Mouse (Mus musculus) E14TG2a.4 (cell line): Measurements from ENCODE around the gene Prdm15.

Experiments
- CTCF ChIP-seq: conservative IDR thresholded peaks from 2 replicates; pipeline ENCODE4 v1.5.1; 2014; ENCODE audit warnings: low read length
- NANOG ChIP-seq: IDR thresholded peaks from 2 replicates; pipeline ENCODE4 v1.6.1; 2014; ENCODE audit warnings: borderline replicate concordance, low read length, mixed read lengths
- POU5F1 ChIP-seq: IDR thresholded peaks from 2 replicates; pipeline ENCODE4 v1.6.1; 2014; ENCODE audit warnings: low read length, borderline replicate concordance

GRCm38 (mm10) chr16:97752316-97752941 is 99.2 kb downstream of the Prdm15 start:
- TF ChIP-seq NANOG: no peak
- no peak for TF ChIP-seq CTCF
- no peak for TF ChIP-seq POU5F1
